ENCODE assay signal across 9 mouse cellular contexts in the genomic region with DNA sequence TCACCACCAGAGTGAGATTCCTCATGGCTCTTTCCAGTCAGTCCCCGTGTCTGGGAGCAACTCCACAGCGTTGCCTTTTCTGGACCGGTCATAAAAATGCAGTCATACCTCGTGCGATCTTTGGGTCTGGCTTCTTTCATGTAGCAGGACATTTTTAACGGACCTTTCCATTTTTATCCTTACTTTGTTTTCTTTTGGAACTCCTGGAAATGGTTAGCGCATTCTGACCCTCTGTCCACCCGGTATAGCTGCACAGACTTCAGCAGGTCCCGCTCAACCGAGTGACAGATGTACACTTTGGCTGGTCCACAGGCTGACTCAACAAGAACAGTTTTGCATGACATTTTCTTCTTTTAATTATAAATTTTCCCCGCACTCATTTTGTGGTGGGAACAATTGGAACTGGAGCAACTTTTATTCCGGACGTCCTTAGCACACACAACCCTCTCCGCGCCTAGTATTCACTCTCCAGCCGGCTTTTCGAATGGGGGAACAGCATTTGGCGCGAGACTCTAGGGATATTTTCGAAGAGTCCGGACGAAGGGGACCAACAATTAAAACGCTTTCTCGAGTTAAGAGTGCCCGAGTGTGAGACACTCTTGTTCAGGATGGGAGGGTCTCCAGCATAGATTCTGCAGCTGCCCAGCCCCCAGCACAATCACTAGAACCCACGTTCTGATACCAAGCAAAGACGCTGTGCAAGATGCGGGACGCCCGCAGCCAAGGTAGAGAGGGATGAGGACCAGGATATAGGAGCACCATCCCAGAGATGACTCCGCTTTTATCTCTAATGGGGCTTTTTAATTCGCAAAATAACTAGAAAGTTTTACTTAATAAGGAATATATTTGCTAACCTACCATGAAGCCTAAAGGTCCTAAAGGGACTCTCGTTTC. TPM values are rescaled to one million over a fixed set of nuclear protein-coding genes. Genes with fewer than 3 reads are reported as not detected.
DNase-seq lines count a peak whose midpoint lies in the region; ATAC-seq and TF ChIP-seq lines count a peak whose summit lies in the region.
"Had no signal": no experiment of that assay in that cellular context is flagged by ENCODE, and none has a peak within 500 bp of the region (broad histone marks: within the 10 kb centered on the region; RNA-seq: fewer than 3 reads in every experiment).

A gene (minus strand): TSS at position 211 of the 894 bp plus-strand sequence.

- no peaks in the 10 kb centered on the region for H3K9me3 ChIP-seq in limb, embryonic 15.5 days
- no peaks in the 10 kb centered on the region for H3K9me3 ChIP-seq in stomach, embryonic 15.5 days

- TF ChIP-seq POLR2A in embryonic fibroblast, embryonic 13.5 days (IDR thresholded peaks at IDR 0.05; ENCODE audit: low read depth, low read length) = no peak

- peak within 1 kb of the TSS; percentile 88 for H3K4me2 ChIP-seq in limb, embryonic 15.5 days
- H3K4me2 ChIP-seq in stomach, embryonic 15.5 days = peak within 1 kb of the TSS; percentile 91

- H3K9ac ChIP-seq in limb, embryonic 15.5 days = peak within 1 kb of the TSS; percentile 60
- peak within 1 kb of the TSS; percentile 57 for H3K9ac ChIP-seq in stomach, embryonic 15.5 days

- no peaks in the 10 kb centered on the region for H3K4me1 ChIP-seq in embryonic fibroblast, embryonic 13.5 days (ENCODE audit: control insufficient read depth, insufficient read depth, low read length)
- H3K4me1 ChIP-seq in limb, embryonic 15.5 days = peaks cover 29% of the 10 kb centered on the region
- H3K4me1 ChIP-seq in stomach, embryonic 15.5 days = peaks cover 12% of the 10 kb centered on the region

- H3K79me3 ChIP-seq in C2C12 (ENCODE audit: low read depth) = peaks cover 30% of the 10 kb centered on the region

- DNase-seq in embryo, embryonic 10.5 days (ENCODE audit: low spot score) = peak; percentile 64
- no peak for DNase-seq in embryo, embryonic 10 days (ENCODE audit: low spot score)
- DNase-seq in thymus, postnatal 36 days = no peak
- DNase-seq in thymus, postnatal 10 days (ENCODE audit: low spot score in 2 of 2) = no peak

- no peak for ATAC-seq in limb, embryonic 15.5 days (ENCODE audit: insufficient number of reproducible peaks, low FRiP score, low TSS enrichment, low read depth)
- 0 out of 2 replicates have a peak, but pooled peaks have one; percentile 29 for ATAC-seq in stomach, embryonic 15.5 days (ENCODE audit: insufficient read depth, low FRiP score, low read depth)

- no peak for TF ChIP-seq CTCF in C2C12 (IDR thresholded peaks at IDR 0.05; ENCODE audit: control insufficient read depth, insufficient read depth, insufficient read length)
- no peak for TF ChIP-seq CTCF in embryonic fibroblast, embryonic 13.5 days (IDR thresholded peaks at IDR 0.05; ENCODE audit: borderline replicate concordance, insufficient read depth, low read length)

- peaks cover 37% of the 10 kb centered on the region for H3K79me2 ChIP-seq in C2C12 (ENCODE audit: control insufficient read depth, insufficient read depth)

- H3K27ac ChIP-seq in embryonic fibroblast, embryonic 13.5 days (ENCODE audit: insufficient read depth, low read length) = no peak within 1 kb of the TSS
- no peak within 1 kb of the TSS for H3K27ac ChIP-seq in limb, embryonic 15.5 days
- H3K27ac ChIP-seq in stomach, embryonic 15.5 days = peak within 1 kb of the TSS; percentile 27; the same call in 1 of the 2 replicates

- peak within 1 kb of the TSS; percentile 90 for H3K4me3 ChIP-seq in C2C12 (ENCODE audit: insufficient read depth, poor library complexity, severe bottlenecking)
- H3K4me3 ChIP-seq in embryonic fibroblast, embryonic 13.5 days (ENCODE audit: insufficient read depth, low read length) = peak within 1 kb of the TSS; percentile 70
- peak within 1 kb of the TSS; percentile 66 for H3K4me3 ChIP-seq in limb, embryonic 15.5 days
- peak within 1 kb of the TSS; percentile 64 for H3K4me3 ChIP-seq in stomach, embryonic 15.5 days (replicated peaks)

- no peaks in the 10 kb centered on the region for H3K36me3 ChIP-seq in C2C12 (ENCODE audit: control insufficient read depth, insufficient read depth)
- H3K36me3 ChIP-seq in limb, embryonic 15.5 days = 0 out of 2 replicates have a peak, but pooled peaks cover 9% of the 10 kb centered on the region
- H3K36me3 ChIP-seq in stomach, embryonic 15.5 days = no peaks in the 10 kb centered on the region

- H3K27me3 ChIP-seq in C2C12 (ENCODE audit: control insufficient read depth, insufficient read depth, insufficient read length) = no peaks in the 10 kb centered on the region
- no peaks in the 10 kb centered on the region for H3K27me3 ChIP-seq in limb, embryonic 15.5 days
- no peaks in the 10 kb centered on the region for H3K27me3 ChIP-seq in stomach, embryonic 15.5 days (replicated peaks)

- 3% methylated on average over 33 of the region's 33 CpGs for WGBS in limb, embryonic 15.5 days
- 4% methylated on average over 33 of the region's 33 CpGs for WGBS in stomach, embryonic 15.5 days

- H3ac ChIP-seq in C2C12 (ENCODE audit: control insufficient read depth, insufficient read length, low read depth) = peak within 1 kb of the TSS; percentile 94

TF ChIP-seq in C2C12, 6 proteins besides CTCF, POLR2A, EP300 and RAD21:
- TF ChIP-seq MYOD1 (IDR thresholded peaks at IDR 0.05; ENCODE audit: control insufficient read depth, insufficient read length, low read depth) (no peak), MYOG (IDR thresholded peaks at IDR 0.05; ENCODE audit: control insufficient read depth, extremely low read depth, insufficient read length) (no peak), MAX (IDR thresholded peaks at IDR 0.05) (no peak), CEBPB (IDR thresholded peaks at IDR 0.05; ENCODE audit: low read depth) (no peak), FOSL1 (IDR thresholded peaks at IDR 0.05; ENCODE audit: insufficient read depth, low read length, poor library complexity, severe bottlenecking) (no peak), USF1 (IDR thresholded peaks at IDR 0.05; ENCODE audit: low read depth) (no peak)
TF ChIP-seq in C2C12: peak in this region for 0.

RNA-seq across cellular contexts. Expression of the gene that starts here (rescaled TPM):
- polyA plus RNA-seq in C2C12 (2012; fragmentation: generic; extraction: Trizol) = 0.14 TPM
- 0.75 TPM in 1 of 2 replicates, not detected in the other for polyA plus RNA-seq in embryonic fibroblast, embryonic 13.5 days (2011; ENCODE audit: insufficient read length, low read depth, missing spikeins)
- not detected in 2 replicates for polyA plus RNA-seq in limb, embryonic 15.5 days (2015; fragmentation: Nextera tagmentation; extraction: Ambion mirVana)
- 0.53 and 1.1 TPM in 2 replicates for polyA plus RNA-seq in stomach, embryonic 15.5 days (2015; fragmentation: Nextera tagmentation; extraction: Ambion mirVana)
- polyA plus RNA-seq: large intestine, adult 2 months had no signal
